Mouse (Mus musculus) spleen, adult 18-20 months (tissue): ENCODE measurements at regions not wholly inside any gene's neighbourhood (a gene's known extent, or its start where the extent isn't known, plus 50 kb on each side); places are given as distances from the start of the nearest gene placed in this dataset.

Source experiments
- DNase-seq, 2 experiments: peaks; one replicate each; pipeline ENCODE4 v3.0.0; 2022; ENCODE audit warnings: mixed read lengths in 2 of 2

GRCm38 (mm10) chr3:38034138-38034537 is 309.8 kb upstream of the Gm5148 start:
- DNase-seq = no peak

- no peak for DNase-seq
Measured at GRCm38 (mm10) chr3:38014768-38015167, 290.5 kb upstream of the Gm5148 start.

DNA sequence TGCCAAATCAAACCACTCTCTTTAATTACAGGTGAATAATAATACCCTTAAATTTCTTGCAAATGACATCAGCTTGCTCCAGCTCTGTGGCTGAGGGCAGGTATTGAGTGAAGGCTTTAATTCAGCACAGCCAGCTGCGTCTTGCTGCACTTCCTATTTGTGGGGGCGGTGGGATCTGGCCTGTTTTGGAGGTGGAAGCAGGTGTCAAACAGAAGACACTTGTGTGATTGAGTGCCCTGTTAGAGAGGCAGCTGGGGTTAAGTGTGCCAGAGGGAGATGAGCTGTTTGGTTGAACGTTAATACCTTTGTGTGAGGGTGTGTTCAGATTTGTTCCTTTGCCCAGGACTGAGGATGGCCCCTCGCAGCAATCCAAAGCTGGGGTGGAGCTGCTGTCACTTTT is 284.9 kb upstream of the Gm5148 start:
- DNase-seq = no peak

DNA sequence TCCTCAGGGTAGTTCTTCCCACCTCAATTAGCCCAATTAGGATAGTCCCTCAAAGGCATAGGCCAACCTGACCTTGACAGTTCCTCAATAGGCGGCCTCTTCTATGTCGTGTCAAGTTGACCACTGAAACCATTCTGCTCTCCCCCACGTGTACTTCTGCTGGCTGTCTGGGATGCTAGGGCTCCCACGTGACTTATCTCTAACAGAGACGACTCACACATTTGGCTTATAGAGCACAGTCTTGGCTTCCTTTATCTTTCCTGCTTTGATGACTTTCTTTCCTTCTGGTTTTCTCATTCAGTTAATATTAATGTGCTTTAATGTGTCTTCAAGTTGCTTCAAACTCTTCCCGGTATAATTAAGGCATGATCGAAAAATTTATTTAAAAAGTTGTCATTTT is 284.0 kb upstream of the Gm5148 start:
- DNase-seq = no peak

DNA sequence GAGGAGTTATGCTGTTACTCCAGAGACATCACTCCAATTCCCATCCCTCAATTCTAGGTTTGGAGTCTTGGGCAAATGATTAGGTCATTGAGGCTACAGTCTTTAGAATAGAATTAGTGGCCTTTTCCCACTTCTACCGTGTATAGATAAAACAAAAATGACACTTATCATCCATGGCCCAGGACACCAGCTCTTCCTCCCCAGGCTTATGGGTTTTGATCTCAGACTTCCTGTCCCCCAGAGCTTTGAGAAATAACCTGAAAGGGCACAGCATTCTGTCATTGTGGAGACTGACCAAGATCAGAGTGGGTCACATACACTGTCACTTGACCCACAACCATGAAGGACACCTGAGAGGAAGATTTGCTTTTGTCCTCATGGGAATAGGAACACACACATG is 283.3 kb upstream of the Gm5148 start:
- DNase-seq = no peak

GRCm38 (mm10) chr3:38002275-38002674 is 278.0 kb upstream of the Gm5148 start:
- no peak for DNase-seq

DNA sequence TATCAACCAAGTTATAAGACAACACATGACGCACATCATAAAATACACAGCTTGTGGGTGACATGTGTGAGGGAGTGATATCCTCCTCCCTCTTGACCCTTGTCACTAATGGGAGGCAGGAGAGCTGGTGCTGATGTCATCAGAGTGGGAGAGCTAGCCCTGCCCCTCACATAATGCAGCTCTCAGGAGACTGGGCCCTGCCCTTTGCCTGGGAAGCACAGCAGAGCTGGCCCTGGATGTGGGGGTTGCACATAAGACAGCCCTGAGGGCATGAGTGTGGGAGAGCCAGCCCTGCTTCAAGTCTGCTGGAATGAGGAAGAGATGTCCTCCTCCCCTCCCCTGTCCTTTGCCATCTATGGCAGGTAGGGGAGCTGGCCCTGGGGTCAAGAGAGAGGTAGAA is 275.5 kb upstream of the Gm5148 start:
- no peak for DNase-seq

DNA sequence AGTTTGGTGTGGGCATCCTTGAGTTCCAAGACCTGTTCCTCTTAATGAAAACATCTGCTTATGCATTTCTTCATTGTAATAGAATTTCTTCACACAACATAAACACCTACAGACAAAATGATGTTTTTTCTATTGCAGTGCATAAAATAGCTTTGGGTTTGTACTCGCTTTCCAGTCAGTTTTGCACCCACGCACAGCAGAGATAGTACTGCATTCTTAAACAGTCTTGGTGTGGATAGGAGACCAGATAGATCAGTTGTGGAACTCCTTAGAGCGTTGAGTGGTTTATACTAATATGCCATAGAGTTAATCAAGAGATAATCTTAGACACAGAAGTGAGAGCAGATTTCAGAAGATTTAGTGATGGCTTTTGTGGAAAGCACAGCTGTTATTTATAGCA is 273.7 kb upstream of the Gm5148 start:
- DNase-seq = no peak

DNA sequence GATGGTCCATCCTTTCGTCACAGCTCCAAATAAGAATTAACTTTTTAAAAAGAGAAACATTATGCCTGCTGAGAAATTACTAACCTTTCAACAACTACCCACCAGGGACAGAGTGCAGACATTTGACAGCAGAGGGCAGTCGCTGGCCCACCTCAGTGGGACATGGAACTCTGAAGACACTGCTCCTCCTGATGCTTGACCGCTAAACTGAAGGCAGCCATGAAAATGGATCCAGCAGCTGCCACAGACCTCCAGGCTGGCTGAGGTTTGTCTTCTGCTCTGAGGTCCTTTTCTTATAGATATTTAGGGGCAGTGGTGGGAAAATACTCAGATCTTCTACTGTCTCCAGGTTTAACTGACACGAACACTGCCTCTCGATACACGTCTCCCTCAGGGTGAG is 265.7 kb upstream of the Gm5148 start:
- DNase-seq = no peak

DNA sequence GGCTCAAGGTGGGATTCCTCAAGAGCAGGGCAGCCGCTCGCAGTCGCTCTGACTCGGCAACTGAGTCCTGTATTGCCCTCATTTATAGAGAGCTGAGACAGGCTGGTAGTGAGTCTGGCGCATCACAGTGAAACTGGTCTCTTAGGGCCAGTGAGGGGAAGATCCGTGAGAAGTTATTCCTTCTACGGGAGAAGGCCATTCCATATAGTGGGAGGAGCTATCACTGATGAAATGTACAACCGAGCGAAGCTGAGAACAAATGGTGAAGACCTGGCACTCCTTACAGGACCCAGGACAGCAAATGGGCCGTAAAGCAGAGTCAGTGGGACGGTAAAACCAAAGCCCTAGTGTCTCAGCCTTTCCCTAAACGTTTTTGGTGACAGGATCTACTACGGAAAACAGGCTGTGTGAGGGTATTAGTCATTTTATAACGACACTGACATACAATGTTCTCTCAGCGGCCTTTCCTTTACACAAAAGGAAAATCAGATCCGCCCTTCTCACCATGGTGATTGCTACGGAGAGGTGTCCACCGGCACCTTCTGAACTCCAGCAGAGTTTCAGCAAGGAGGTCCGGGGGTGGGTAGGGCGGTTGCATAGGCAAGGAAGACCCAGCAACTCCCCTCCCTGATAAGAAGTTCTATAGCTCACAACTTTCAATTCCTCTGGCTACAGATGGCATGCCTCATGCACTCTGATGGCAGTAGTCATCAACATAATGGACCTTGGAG is 263.6 kb upstream of the Gm5148 start:
- no peak for DNase-seq

DNA sequence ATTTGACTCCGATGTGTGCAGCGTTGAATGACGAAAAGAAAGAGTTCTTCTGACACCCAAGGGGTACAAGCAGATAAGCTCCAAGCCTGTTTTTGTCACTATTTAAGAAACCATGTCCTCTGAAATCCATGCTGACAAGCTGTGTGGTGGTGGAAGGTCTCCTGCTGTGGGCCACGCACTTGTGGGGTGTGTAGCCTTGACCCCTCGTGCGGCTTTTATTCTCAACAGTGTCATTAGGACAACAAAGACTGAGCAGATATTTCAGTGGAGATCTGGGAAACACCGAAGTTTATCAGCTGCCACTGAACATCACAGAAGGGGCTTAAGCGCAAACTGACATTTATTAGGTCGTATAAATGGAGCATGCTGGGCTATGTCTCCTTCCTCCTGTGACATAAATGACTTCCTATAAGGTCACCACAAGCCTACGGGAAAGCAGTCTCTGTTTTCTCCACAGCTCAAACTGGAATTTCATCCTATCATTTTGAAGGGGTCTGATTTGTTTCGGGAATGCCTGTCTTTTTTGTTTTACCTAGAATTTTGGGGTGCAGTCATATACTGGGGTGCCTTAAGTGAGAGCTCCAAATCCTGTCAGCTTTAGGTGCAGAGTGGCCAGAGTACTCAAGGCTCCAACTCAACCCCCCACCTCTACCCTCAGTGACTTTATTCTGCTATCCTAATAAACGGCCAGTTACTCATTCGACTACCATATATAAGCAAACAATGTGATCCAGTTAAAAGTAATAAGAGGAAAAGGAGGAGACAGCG is 262.9 kb upstream of the Gm5148 start:
- DNase-seq = no peak

DNA sequence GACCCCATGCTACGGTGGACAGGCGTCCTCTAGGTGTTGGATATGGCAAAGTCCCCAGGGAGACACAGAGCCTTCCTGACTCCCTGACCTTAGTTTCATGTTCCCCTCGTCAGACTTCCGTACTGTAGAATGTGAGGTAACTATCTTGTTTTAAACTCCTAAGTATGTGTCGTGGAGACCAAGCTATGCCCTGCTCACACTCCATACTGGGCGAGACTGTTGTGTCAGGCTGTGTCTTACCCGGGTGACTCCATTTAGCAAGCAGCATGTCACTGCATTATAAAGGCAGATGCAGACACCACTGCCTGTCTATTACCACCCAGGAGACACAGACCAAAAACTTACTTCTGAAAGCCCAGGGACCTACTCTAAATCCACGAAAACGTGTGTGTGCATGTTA is 260.4 kb upstream of the Gm5148 start:
- no peak for DNase-seq

GRCm38 (mm10) chr3:37981481-37982180 is 257.3 kb upstream of the Gm5148 start:
- DNase-seq = peak in 1 of 2 experiments; percentile 20

GRCm38 (mm10) chr3:37979871-37980270 is 255.6 kb upstream of the Gm5148 start:
- peak in 1 of 2 experiments; percentile 43 for DNase-seq

- peak in 1 of 2 experiments; percentile 8 for DNase-seq
Measured at GRCm38 (mm10) chr3:37978481-37978880, 254.2 kb upstream of the Gm5148 start.

GRCm38 (mm10) chr3:37977453-37977852 is 253.2 kb upstream of the Gm5148 start:
- DNase-seq = no peak

GRCm38 (mm10) chr3:37976566-37976965 is 252.3 kb upstream of the Gm5148 start:
- no peak for DNase-seq

GRCm38 (mm10) chr3:37975194-37975756 is 251.0 kb upstream of the Gm5148 start:
- DNase-seq = peak in 1 of 2 experiments; percentile 4

GRCm38 (mm10) chr3:37972931-37973330 is 248.6 kb upstream of the Gm5148 start:
- DNase-seq = no peak

- no peak for DNase-seq
Measured at GRCm38 (mm10) chr3:37971240-37971639, 246.9 kb upstream of the Gm5148 start.

GRCm38 (mm10) chr3:37968654-37969053 is 244.4 kb upstream of the Gm5148 start:
- no peak for DNase-seq

DNA sequence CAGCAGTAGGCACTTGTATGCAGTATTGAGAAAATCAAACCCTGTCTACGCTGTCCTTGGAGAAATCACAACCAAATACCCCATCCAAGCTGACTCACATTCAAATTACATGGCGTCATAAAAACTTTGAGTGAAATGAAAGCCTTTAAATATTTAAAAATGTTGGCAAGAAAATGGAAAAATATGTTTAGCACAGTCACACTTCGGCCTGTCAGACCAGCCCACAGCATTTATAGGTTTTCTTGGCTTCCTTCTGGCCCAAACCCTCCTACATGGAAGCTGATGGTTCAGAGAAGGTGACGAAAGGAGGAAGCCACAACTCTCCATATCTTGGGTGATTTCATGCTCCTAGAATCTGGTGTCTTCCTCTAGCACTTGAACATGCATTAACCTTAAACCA is 240.9 kb upstream of the Gm5148 start:
- DNase-seq = no peak

GRCm38 (mm10) chr3:37964083-37964482 is 239.8 kb upstream of the Gm5148 start:
- DNase-seq = no peak
